Mouse (Mus musculus) kidney, postnatal 0 days (tissue): ENCODE data around the gene Hyal6. TPM values are rescaled to one million over a fixed set of nuclear protein-coding genes. Genes with fewer than 3 reads are reported as not detected.

ENCODE experiments used
- ATAC-seq: fragments of 200-750 bp; cut with Nextera tagmentation; replicated peaks from 2 replicates; pipeline ENCODE4 v1.8.0; 2017; ENCODE audit warnings: low read depth, moderate number of reproducible peaks, moderate TSS enrichment, moderate library complexity; ENCODE audit not compliant: low FRiP score
- DNase-seq: peaks from one replicate; pipeline ENCODE4 v3.0.0-alpha.2; 2016; ENCODE audit warnings: low spot score
- H3K27ac ChIP-seq: fragments of 300-500 bp; sonication (generic); 2 replicates; pipeline ENCODE4 v1.5.1; 2014; ENCODE audit warnings: mild to moderate bottlenecking
- H3K27me3 ChIP-seq: fragments of 300-500 bp; sonication (generic); 2 replicates; pipeline ENCODE4 v1.6.1; 2014; ENCODE audit warnings: low read length, mixed read lengths; ENCODE audit not compliant: insufficient read depth
- H3K36me3 ChIP-seq: fragments of 300-500 bp; sonication (generic); 2 replicates; pipeline ENCODE4 v1.6.1; 2014; ENCODE audit warnings: low read length, mixed read lengths; ENCODE audit not compliant: insufficient read depth
- H3K4me1 ChIP-seq: fragments of 300-500 bp; sonication (generic); replicated peaks from 2 replicates; pipeline ENCODE4 v1.6.1; 2014; ENCODE audit warnings: antibody characterized with exemption, low read length, mixed read lengths; ENCODE audit not compliant: insufficient read depth
- H3K4me2 ChIP-seq: fragments of 300-500 bp; sonication (generic); 2 replicates; pipeline ENCODE4 v1.6.1; 2014; ENCODE audit warnings: mild to moderate bottlenecking, low read length, moderate library complexity, mixed read lengths
- H3K4me3 ChIP-seq: fragments of 300-500 bp; sonication (generic); replicated peaks from 2 replicates; pipeline ENCODE4 v1.5.1; 2014; ENCODE audit warnings: low read depth, low read length
- H3K9ac ChIP-seq: fragments of 300-500 bp; sonication (generic); 2 replicates; pipeline ENCODE4 v1.6.1; 2014; ENCODE audit warnings: low read depth, low read length
- H3K9me3 ChIP-seq: fragments of 300-500 bp; sonication (generic); replicated peaks from 2 replicates; pipeline ENCODE4 v1.6.1; 2016; ENCODE audit warnings: low read length, inconsistent platforms, mixed read lengths
- CTCF ChIP-seq: IDR thresholded peaks from 2 replicates; pipeline ENCODE4 v1.5.1; 2016; ENCODE audit warnings: antibody characterized with exemption, low read depth, mild to moderate bottlenecking, moderate library complexity
- WGBS: fragments of 180-500 bp; shearing (Covaris S2); extraction: QIAGEN DNeasy Blood & Tissue Kit; methylation state at CpG from one replicate; pipeline ENCODE4 v1.1.7; 2014; 5-methylcytosine and 5-hydroxymethylcytosine counted together
- polyA plus RNA-seq: library from polyadenylated mRNA; unstranded; fragments of >200 nt; fragmentation: Nextera tagmentation; extraction: Ambion mirVana; gene quantifications from 2 replicates; pipeline ENCODE4 v1.2.1, GENCODE M21; 2015

Gene Hyal6
- polyA plus RNA-seq, 1 experiment from 2014 or later: not detected

DNA sequence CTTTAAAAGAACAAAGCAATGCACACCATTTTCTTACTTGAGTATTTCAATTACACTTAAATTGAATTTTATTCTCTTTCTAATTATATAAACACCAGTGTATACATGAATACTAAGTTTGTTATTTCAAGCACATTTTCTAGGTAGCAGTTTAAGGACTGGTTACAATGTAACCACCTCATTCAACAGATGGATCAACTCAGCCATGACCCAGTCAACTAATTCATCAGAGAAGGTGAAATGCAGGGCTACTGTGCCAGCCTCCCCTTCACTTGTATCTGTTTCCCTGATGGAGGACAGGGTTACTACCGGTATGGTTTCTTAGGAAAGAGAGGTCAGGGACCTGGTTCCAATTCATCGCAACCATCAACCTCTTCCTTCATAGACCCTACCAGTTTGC is 33.2 kb downstream of the Hyal6 start:
- H3K9me3 ChIP-seq: no peaks in the 10 kb centered on the region
- no peaks in the 10 kb centered on the region for H3K4me1 ChIP-seq
- H3K4me2 ChIP-seq: no peak overlapping the region
- H3K4me3 ChIP-seq: no peak overlapping the region
- no peak for ATAC-seq
- 30% methylated on average over 2 of the region's 2 CpGs for WGBS
- no peak overlapping the region for H3K9ac ChIP-seq
- no peaks in the 10 kb centered on the region for H3K27me3 ChIP-seq
- TF ChIP-seq CTCF: no peak
- no peak for DNase-seq
- H3K27ac ChIP-seq: no peak overlapping the region
- no peaks in the 10 kb centered on the region for H3K36me3 ChIP-seq

GRCm38 (mm10) chr6:24779182-24779581 is 46.1 kb downstream of the Hyal6 start:
- Histone ChIP-seq H3K4me2 (no peak overlapping the region), H3K27me3 (no peaks in the 10 kb centered on the region), H3K4me1 (no peaks in the 10 kb centered on the region), H3K4me3 (no peak overlapping the region), H3K9ac (no peak overlapping the region), H3K9me3 (no peaks in the 10 kb centered on the region), H3K27ac (no peak overlapping the region), H3K36me3 (no peaks in the 10 kb centered on the region)
- TF ChIP-seq CTCF: no peak
- 65% methylated on average over 2 of the region's 2 CpGs for WGBS
- DNase-seq: no peak
- ATAC-seq: no peak

DNA sequence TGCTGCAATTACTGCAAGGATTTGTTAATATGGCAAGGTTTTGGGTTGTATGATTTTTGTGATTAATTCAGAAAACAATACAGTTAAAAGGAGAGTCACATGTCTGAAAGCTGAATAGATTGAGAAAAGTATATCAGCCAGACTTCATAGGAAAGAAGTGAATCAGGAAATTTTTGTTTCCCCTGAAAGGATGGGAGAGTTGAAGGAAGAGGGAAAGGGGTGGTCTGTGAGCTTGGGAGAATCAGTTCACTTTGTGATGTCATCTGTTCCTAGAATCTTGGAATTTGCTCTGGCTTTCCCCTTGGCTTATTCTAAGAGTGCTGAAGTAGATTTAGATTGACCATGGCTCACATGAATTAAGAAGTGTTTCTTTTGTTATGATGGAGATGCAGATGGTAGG is 57.8 kb downstream of the Hyal6 start, which contains the start of gene Spam1:
Spam1 (plus strand) TSS at position 301 of the 400 bp plus-strand sequence.
- H3K27ac ChIP-seq: no peak within 1 kb of the TSS
- no peaks in the 10 kb centered on the region for H3K36me3 ChIP-seq
- H3K9ac ChIP-seq: no peak within 1 kb of the TSS
- ATAC-seq (no peak), DNase-seq (no peak)
- TF ChIP-seq CTCF: no peak
- no peak within 1 kb of the TSS for H3K4me2 ChIP-seq
- no peaks in the 10 kb centered on the region for H3K9me3 ChIP-seq
- H3K4me3 ChIP-seq: no peak within 1 kb of the TSS
- H3K27me3 ChIP-seq: no peaks in the 10 kb centered on the region
- no peaks in the 10 kb centered on the region for H3K4me1 ChIP-seq

Other genes with a start within 250 kb of the Hyal6 start
- 0.03 and 0.06 TPM in 2 replicates for gene Iqub, start 218.2 kb upstream of the Hyal6 start, polyA plus RNA-seq
- gene Ndufa5, start 205.2 kb upstream of the Hyal6 start, polyA plus RNA-seq: 557 and 637 TPM in 2 replicates
- gene Asb15, start 205.1 kb upstream of the Hyal6 start, polyA plus RNA-seq: 0.78 and 1.0 TPM in 2 replicates
- gene Lmod2, start 135.5 kb upstream of the Hyal6 start, polyA plus RNA-seq: not detected in 2 replicates
- 122 and 126 TPM in 2 replicates for gene Wasl, start 68.2 kb upstream of the Hyal6 start, polyA plus RNA-seq
- 0.03 TPM in 1 of 2 replicates, not detected in the other for gene Hyal4, start 15.1 kb downstream of the Hyal6 start, polyA plus RNA-seq
- gene Spam1, start 57.9 kb downstream of the Hyal6 start, polyA plus RNA-seq: not detected in 2 replicates
- gene Hyal5, start 124.8 kb downstream of the Hyal6 start, polyA plus RNA-seq: not detected in 2 replicates
- 17.3 and 20.8 TPM in 2 replicates for gene Tmem229a, start 223.1 kb downstream of the Hyal6 start, polyA plus RNA-seq